Mouse (Mus musculus) liver, adult 2 months (tissue): Measurements from ENCODE around the gene Mrnip.

Experiments
- CTCF ChIP-seq: fragments of 200-500 bp; IDR thresholded peaks from 2 replicates; pipeline ENCODE4 v1.5.1; 2011; ENCODE audit warnings: low read depth, low read length, control low read depth
- POLR2A ChIP-seq: fragments of 200-500 bp; IDR thresholded peaks from 2 replicates; pipeline ENCODE4 v1.6.1; 2011; ENCODE audit warnings: low read length, control low read depth; ENCODE audit not compliant: insufficient read depth; ENCODE audit errors: extremely low read depth

GRCm38 (mm10) chr11:50151374-50151773 lies 22.9 kb upstream of the Mrnip start:
- no peak for TF ChIP-seq CTCF
- TF ChIP-seq POLR2A: no peak
